Mouse (Mus musculus): ENCODE measurements around the gene Hvcn1. TPM values are rescaled to one million over a fixed set of nuclear protein-coding genes. Genes with fewer than 3 reads are reported as not detected.

The Hvcn1 gene
- polyA plus RNA-seq, 1 experiment from 2014 or later = 1.6 TPM

GRCm38 (mm10) chr5:122228271-122228765 lies 21.7 kb downstream of the Hvcn1 start:
- H3K4me1 ChIP-seq = no peaks in the 10 kb centered on the region
- no peak overlapping the region for H3K4me2 ChIP-seq (replicated peaks)
- WGBS = 78% methylated on average over 3 of the region's 3 CpGs
- no peak overlapping the region for H3K9ac ChIP-seq (replicated peaks)
- no peak for ATAC-seq (replicated peaks)
- H3K4me3 ChIP-seq = no peak overlapping the region
- H3K36me3 ChIP-seq = no peaks in the 10 kb centered on the region
- H3K9me3 ChIP-seq = 0 out of 2 replicates have a peak, but pooled peaks cover 3% of the 10 kb centered on the region
- H3K27ac ChIP-seq (replicated peaks) = no peak overlapping the region
- no peaks in the 10 kb centered on the region for H3K27me3 ChIP-seq

- Histone ChIP-seq H3K9ac (replicated peaks) (no peak overlapping the region), H3K36me3 (no peaks in the 10 kb centered on the region), H3K4me3 (no peak overlapping the region), H3K9me3 (0 out of 2 replicates have a peak, but pooled peaks cover 3% of the 10 kb centered on the region), H3K4me2 (replicated peaks) (no peak overlapping the region), H3K27ac (replicated peaks) (no peak overlapping the region), H3K27me3 (no peaks in the 10 kb centered on the region), H3K4me1 (no peaks in the 10 kb centered on the region)
- 86% methylated on average over 4 of the region's 4 CpGs for WGBS
- ATAC-seq (replicated peaks) = no peak
These were observed 22.2 kb downstream of the Hvcn1 start for GRCm38 (mm10) chr5:122228772-122229171.

GRCm38 (mm10) chr5:122230816-122231215 lies 24.2 kb downstream of the Hvcn1 start:
- ATAC-seq (replicated peaks) = no peak
- H3K9ac ChIP-seq (replicated peaks) = no peak overlapping the region
- H3K27me3 ChIP-seq = no peaks in the 10 kb centered on the region
- no peak overlapping the region for H3K4me3 ChIP-seq
- no peaks in the 10 kb centered on the region for H3K36me3 ChIP-seq
- H3K9me3 ChIP-seq = 0 out of 2 replicates have a peak, but pooled peaks cover 3% of the 10 kb centered on the region
- H3K27ac ChIP-seq (replicated peaks) = no peak overlapping the region
- no peak overlapping the region for H3K4me2 ChIP-seq (replicated peaks)
- WGBS = 91% methylated on average over 4 of the region's 4 CpGs
- H3K4me1 ChIP-seq = peaks cover 15% of the 10 kb centered on the region

GRCm38 (mm10) chr5:122231431-122231830 lies 24.8 kb downstream of the Hvcn1 start:
- H3K4me2 ChIP-seq (replicated peaks) = no peak overlapping the region
- H3K9me3 ChIP-seq = 0 out of 2 replicates have a peak, but pooled peaks cover 3% of the 10 kb centered on the region
- ATAC-seq (replicated peaks) = no peak
- H3K27me3 ChIP-seq = no peaks in the 10 kb centered on the region
- 78% methylated on average over 6 of the region's 6 CpGs for WGBS
- H3K36me3 ChIP-seq = no peaks in the 10 kb centered on the region
- peaks cover 15% of the 10 kb centered on the region for H3K4me1 ChIP-seq
- no peak overlapping the region for H3K9ac ChIP-seq (replicated peaks)
- H3K27ac ChIP-seq (replicated peaks) = no peak overlapping the region
- no peak overlapping the region for H3K4me3 ChIP-seq

- Histone ChIP-seq H3K4me1 (peaks cover 15% of the 10 kb centered on the region), H3K27me3 (no peaks in the 10 kb centered on the region), H3K9me3 (0 out of 2 replicates have a peak, but pooled peaks cover 3% of the 10 kb centered on the region), H3K36me3 (no peaks in the 10 kb centered on the region), H3K4me3 (no peak overlapping the region), H3K9ac (replicated peaks) (no peak overlapping the region), H3K4me2 (replicated peaks) (no peak overlapping the region), H3K27ac (replicated peaks) (no peak overlapping the region)
- ATAC-seq (replicated peaks) = no peak
- 88% methylated on average over 5 of the region's 5 CpGs for WGBS
These were observed 25.4 kb downstream of the Hvcn1 start for GRCm38 (mm10) chr5:122232004-122232403.

- no peak overlapping the region for H3K27ac ChIP-seq (replicated peaks)
- H3K36me3 ChIP-seq = no peaks in the 10 kb centered on the region
- no peak overlapping the region for H3K4me2 ChIP-seq (replicated peaks)
- no peaks in the 10 kb centered on the region for H3K9me3 ChIP-seq
- peaks cover 18% of the 10 kb centered on the region for H3K4me1 ChIP-seq
- ATAC-seq (replicated peaks) = no peak
- H3K9ac ChIP-seq (replicated peaks) = no peak overlapping the region
- no peaks in the 10 kb centered on the region for H3K27me3 ChIP-seq
- 90% methylated on average over 14 of the region's 14 CpGs for WGBS
- no peak overlapping the region for H3K4me3 ChIP-seq
These were observed 26.5 kb downstream of the Hvcn1 start for GRCm38 (mm10) chr5:122233077-122233581.

GRCm38 (mm10) chr5:122233695-122234094 lies 27.1 kb downstream of the Hvcn1 start:
- Histone ChIP-seq H3K4me2 (replicated peaks) (no peak overlapping the region), H3K4me3 (no peak overlapping the region), H3K27me3 (no peaks in the 10 kb centered on the region), H3K36me3 (no peaks in the 10 kb centered on the region), H3K9me3 (no peaks in the 10 kb centered on the region), H3K4me1 (peaks cover 18% of the 10 kb centered on the region), H3K9ac (replicated peaks) (no peak overlapping the region), H3K27ac (replicated peaks) (no peak overlapping the region)
- WGBS = 91% methylated on average over 12 of the region's 12 CpGs
- ATAC-seq (replicated peaks) = no peak

- Histone ChIP-seq H3K9me3 (no peaks in the 10 kb centered on the region), H3K9ac (replicated peaks) (no peak overlapping the region), H3K27me3 (no peaks in the 10 kb centered on the region), H3K36me3 (no peaks in the 10 kb centered on the region), H3K27ac (replicated peaks) (no peak overlapping the region), H3K4me3 (no peak overlapping the region), H3K4me1 (peaks cover 18% of the 10 kb centered on the region), H3K4me2 (replicated peaks) (no peak overlapping the region)
- 85% methylated on average over 9 of the region's 9 CpGs for WGBS
- no peak for ATAC-seq (replicated peaks)
These were observed 28.0 kb downstream of the Hvcn1 start for GRCm38 (mm10) chr5:122234319-122235195.

- 55% methylated on average over 9 of the region's 9 CpGs for WGBS
- Histone ChIP-seq H3K27ac (replicated peaks) (no peak overlapping the region), H3K27me3 (no peaks in the 10 kb centered on the region)
These were observed 28.7 kb downstream of the Hvcn1 start for GRCm38 (mm10) chr5:122235196-122235836.

GRCm38 (mm10) chr5:122237200-122237599 lies 30.6 kb downstream of the Hvcn1 start:
- no peak for ATAC-seq (replicated peaks)
- Histone ChIP-seq H3K27me3 (no peaks in the 10 kb centered on the region), H3K4me3 (no peak overlapping the region), H3K36me3 (no peaks in the 10 kb centered on the region), H3K27ac (replicated peaks) (no peak overlapping the region), H3K4me2 (replicated peaks) (no peak overlapping the region), H3K9me3 (no peaks in the 10 kb centered on the region), H3K4me1 (peaks cover 18% of the 10 kb centered on the region), H3K9ac (replicated peaks) (no peak overlapping the region)
- whole genome bisulfite sequencing = 69% methylated on average over 5 of the region's 5 CpGs

More at GRCm38 (mm10) chr5:122235196-122235836, 28.7 kb downstream of the Hvcn1 start:
- no peak for ATAC-seq (replicated peaks)
- Histone ChIP-seq H3K4me1 (peaks cover 18% of the 10 kb centered on the region), H3K36me3 (no peaks in the 10 kb centered on the region), H3K4me2 (replicated peaks) (no peak overlapping the region), H3K9ac (replicated peaks) (no peak overlapping the region), H3K4me3 (no peak overlapping the region), H3K9me3 (no peaks in the 10 kb centered on the region)

- no peak overlapping the region for H3K27ac ChIP-seq (replicated peaks)
These were observed 33.0 kb downstream of the Hvcn1 start for GRCm38 (mm10) chr5:122239618-122240017.

GRCm38 (mm10) chr5:122240521-122240920 lies 33.9 kb downstream of the Hvcn1 start:
- Histone ChIP-seq H3K4me2 (replicated peaks) (no peak overlapping the region), H3K9me3 (no peaks in the 10 kb centered on the region), H3K36me3 (no peaks in the 10 kb centered on the region), H3K27ac (replicated peaks) (no peak overlapping the region), H3K27me3 (no peaks in the 10 kb centered on the region), H3K9ac (replicated peaks) (no peak overlapping the region), H3K4me1 (peaks cover 32% of the 10 kb centered on the region), H3K4me3 (no peak overlapping the region)
- ATAC-seq (replicated peaks) = no peak
- 82% methylated on average over 11 of the region's 11 CpGs for WGBS

More at GRCm38 (mm10) chr5:122239618-122240017, 33.0 kb downstream of the Hvcn1 start:
- Histone ChIP-seq H3K27me3 (no peaks in the 10 kb centered on the region), H3K4me2 (replicated peaks) (no peak overlapping the region), H3K4me1 (peaks cover 32% of the 10 kb centered on the region), H3K9me3 (no peaks in the 10 kb centered on the region), H3K36me3 (no peaks in the 10 kb centered on the region), H3K9ac (replicated peaks) (no peak overlapping the region), H3K4me3 (no peak overlapping the region)
- no peak for ATAC-seq (replicated peaks)
- WGBS = 89% methylated on average over 7 of the region's 7 CpGs

Data from forebrain, embryonic 15.5 days (tissue).